Mouse (Mus musculus): ENCODE data around the gene Oas1f. TPM values are rescaled to one million over a fixed set of nuclear protein-coding genes. Genes with fewer than 3 reads are reported as not detected.
"Not testable (repeated sequence)": the region's sequence is repeated elsewhere in the genome, so short reads cannot be mapped to it uniquely, and the experiment has no call there.

Gene Oas1f
- polyA plus RNA-seq, 1 experiment from 2014 or later: not detected

GRCm38 (mm10) chr5:120865336-120865860 lies 18.2 kb downstream of the Oas1f start:
- TF ChIP-seq CTCF (IDR thresholded peaks at IDR 0.05; ENCODE audit: low read depth): peak; percentile 72
- no peak overlapping the region for H3K27ac ChIP-seq (ENCODE audit: low read depth, low read length)
- 69% methylated on average over 3 of the region's 3 CpGs for WGBS
- no peaks in the 10 kb centered on the region for H3K4me1 ChIP-seq (replicated peaks; ENCODE audit: control insufficient read depth, insufficient read depth, low read length)
- no peaks in the 10 kb centered on the region for H3K27me3 ChIP-seq (replicated peaks; ENCODE audit: control insufficient read depth, insufficient read depth, low read length)
- ATAC-seq: no peak
- H3K9me3 ChIP-seq (ENCODE audit: control insufficient read depth): no peaks in the 10 kb centered on the region
- H3K4me3 ChIP-seq (ENCODE audit: low read depth, low read length): no peak overlapping the region
- no peak overlapping the region for H3K4me2 ChIP-seq (replicated peaks; ENCODE audit: low read depth)
- H3K9ac ChIP-seq (ENCODE audit: low read depth, low read length): no peak overlapping the region
- H3K36me3 ChIP-seq (ENCODE audit: control insufficient read depth, insufficient read depth): no peaks in the 10 kb centered on the region

DNA sequence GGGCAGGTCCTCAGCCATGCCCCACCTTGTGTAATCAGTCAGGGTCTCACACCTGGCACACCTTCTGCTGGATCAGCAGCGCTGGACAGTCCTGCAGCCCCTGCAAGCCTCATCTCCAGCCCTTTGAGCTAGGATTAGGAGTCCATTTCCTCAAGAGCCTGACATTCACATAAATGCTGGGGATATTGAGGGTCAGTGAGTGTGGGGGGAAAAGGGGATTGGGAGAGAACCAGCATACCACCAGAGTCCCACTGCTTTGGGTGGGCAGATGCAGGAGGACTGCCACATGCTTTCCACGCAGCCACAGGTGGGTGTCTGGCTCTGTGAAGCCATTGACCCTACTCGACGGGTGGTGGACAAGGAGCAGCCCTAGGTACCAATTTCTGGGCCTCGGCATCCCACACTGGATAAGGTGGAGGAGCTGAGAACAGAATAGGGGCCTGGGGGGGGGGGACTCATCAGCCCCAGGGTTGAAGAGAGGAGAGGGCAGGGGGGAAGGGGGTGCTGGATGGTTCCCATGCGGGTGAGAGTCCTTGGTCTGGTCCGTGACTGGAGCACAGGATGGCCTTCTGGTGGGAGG lies 22.4 kb downstream of the Oas1f start:
- no peak overlapping the region for H3K4me2 ChIP-seq (replicated peaks; ENCODE audit: low read depth)
- WGBS: 83% methylated on average over 7 of the region's 7 CpGs
- no peaks in the 10 kb centered on the region for H3K27me3 ChIP-seq (replicated peaks; ENCODE audit: control insufficient read depth, insufficient read depth, low read length)
- TF ChIP-seq CTCF (IDR thresholded peaks at IDR 0.05; ENCODE audit: low read depth): no peak
- H3K36me3 ChIP-seq (ENCODE audit: control insufficient read depth, insufficient read depth): no peaks in the 10 kb centered on the region
- H3K9me3 ChIP-seq (ENCODE audit: control insufficient read depth): no peaks in the 10 kb centered on the region
- H3K4me3 ChIP-seq (ENCODE audit: low read depth, low read length): no peak overlapping the region
- H3K4me1 ChIP-seq (replicated peaks; ENCODE audit: control insufficient read depth, insufficient read depth, low read length): no peaks in the 10 kb centered on the region
- H3K9ac ChIP-seq (ENCODE audit: low read depth, low read length): no peak overlapping the region
- H3K27ac ChIP-seq (ENCODE audit: low read depth, low read length): no peak overlapping the region
- no peak for ATAC-seq

DNA sequence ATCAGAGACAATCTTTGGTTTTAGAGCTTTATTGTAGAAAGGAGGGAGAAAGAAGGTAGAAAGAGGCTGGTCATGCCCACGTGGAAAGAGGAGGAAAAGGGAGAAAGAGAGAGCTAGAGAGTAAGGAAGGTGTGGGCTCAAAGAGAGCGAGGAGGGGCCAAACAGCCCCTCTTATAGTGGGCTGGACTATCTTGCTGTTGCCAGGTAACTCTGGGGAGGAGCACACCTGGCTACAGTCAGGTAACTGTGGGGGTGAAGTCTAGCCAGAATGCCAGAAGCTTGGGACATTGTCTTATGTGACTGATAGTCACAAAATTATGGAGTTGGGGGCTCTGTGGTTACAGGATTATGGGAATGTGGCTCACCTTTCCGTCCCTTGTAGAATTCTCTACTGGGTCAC lies 22.9 kb downstream of the Oas1f start:
- 53% methylated on average over 3 of the region's 3 CpGs for WGBS
- Histone ChIP-seq H3K9ac (ENCODE audit: low read depth, low read length) (no peak overlapping the region), H3K27ac (ENCODE audit: low read depth, low read length) (no peak overlapping the region), H3K27me3 (replicated peaks; ENCODE audit: control insufficient read depth, insufficient read depth, low read length) (no peaks in the 10 kb centered on the region), H3K4me1 (replicated peaks; ENCODE audit: control insufficient read depth, insufficient read depth, low read length) (no peaks in the 10 kb centered on the region), H3K4me3 (ENCODE audit: low read depth, low read length) (no peak overlapping the region), H3K36me3 (ENCODE audit: control insufficient read depth, insufficient read depth) (no peaks in the 10 kb centered on the region), H3K9me3 (ENCODE audit: control insufficient read depth) (no peaks in the 10 kb centered on the region), H3K4me2 (replicated peaks; ENCODE audit: low read depth) (no peak overlapping the region)
- no peak for TF ChIP-seq CTCF (IDR thresholded peaks at IDR 0.05; ENCODE audit: low read depth)
- ATAC-seq: no peak

DNA sequence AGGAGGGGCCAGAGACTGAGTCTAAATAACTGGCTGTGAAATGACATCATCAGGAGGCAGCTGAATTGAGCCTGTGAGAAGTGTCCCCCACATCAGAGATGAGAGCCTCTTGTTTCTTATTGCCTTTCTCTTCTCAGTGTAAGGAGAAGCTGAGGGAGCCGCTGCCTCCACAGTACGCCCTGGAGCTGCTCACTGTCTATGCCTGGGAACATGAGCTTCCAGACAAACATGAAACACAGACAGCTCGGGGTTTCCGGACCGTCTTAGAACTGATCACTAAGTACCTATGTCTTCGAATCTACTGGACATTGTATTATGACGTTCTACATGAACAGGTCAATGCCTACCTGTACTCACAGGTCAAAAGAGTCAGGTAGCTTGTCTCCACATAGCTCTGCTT lies 23.6 kb downstream of the Oas1f start:
- no peak for ATAC-seq
- Histone ChIP-seq H3K9me3 (ENCODE audit: control insufficient read depth) (no peaks in the 10 kb centered on the region), H3K27me3 (replicated peaks; ENCODE audit: control insufficient read depth, insufficient read depth, low read length) (no peaks in the 10 kb centered on the region), H3K4me3 (ENCODE audit: low read depth, low read length) (no peak overlapping the region), H3K4me1 (replicated peaks; ENCODE audit: control insufficient read depth, insufficient read depth, low read length) (no peaks in the 10 kb centered on the region), H3K4me2 (replicated peaks; ENCODE audit: low read depth) (no peak overlapping the region), H3K9ac (ENCODE audit: low read depth, low read length) (no peak overlapping the region), H3K36me3 (ENCODE audit: control insufficient read depth, insufficient read depth) (no peaks in the 10 kb centered on the region), H3K27ac (ENCODE audit: low read depth, low read length) (no peak overlapping the region)
- 78% methylated on average over 7 of the region's 7 CpGs for WGBS
- no peak for TF ChIP-seq CTCF (IDR thresholded peaks at IDR 0.05; ENCODE audit: low read depth)

DNA sequence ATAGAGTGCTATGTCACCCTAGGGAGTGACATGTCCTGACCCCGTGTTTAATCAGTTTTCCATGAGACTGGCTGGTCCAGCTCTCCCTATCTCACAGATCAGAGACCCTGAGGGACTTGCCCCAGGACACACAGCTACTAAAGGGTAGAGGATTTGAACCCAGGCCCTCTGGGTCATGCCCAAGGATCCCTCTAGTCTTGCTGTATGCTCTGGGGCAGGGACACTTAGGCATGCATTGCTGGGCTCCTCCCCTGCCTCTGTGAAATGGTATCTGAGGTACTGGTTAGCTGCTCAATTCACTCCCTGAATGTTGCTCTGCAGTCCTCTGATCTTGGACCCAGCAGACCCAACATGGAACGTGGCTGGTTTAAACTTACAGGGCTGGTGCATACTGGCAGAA lies 24.3 kb downstream of the Oas1f start:
- Histone ChIP-seq H3K9ac (ENCODE audit: low read depth, low read length) (no peak overlapping the region), H3K36me3 (ENCODE audit: control insufficient read depth, insufficient read depth) (no peaks in the 10 kb centered on the region), H3K4me1 (replicated peaks; ENCODE audit: control insufficient read depth, insufficient read depth, low read length) (no peaks in the 10 kb centered on the region), H3K9me3 (ENCODE audit: control insufficient read depth) (no peaks in the 10 kb centered on the region), H3K4me3 (ENCODE audit: low read depth, low read length) (no peak overlapping the region), H3K27me3 (replicated peaks; ENCODE audit: control insufficient read depth, insufficient read depth, low read length) (no peaks in the 10 kb centered on the region), H3K4me2 (replicated peaks; ENCODE audit: low read depth) (no peak overlapping the region), H3K27ac (ENCODE audit: low read depth, low read length) (no peak overlapping the region)
- 43% methylated on average over 2 of the region's 2 CpGs for WGBS
- no peak for TF ChIP-seq CTCF (IDR thresholded peaks at IDR 0.05; ENCODE audit: low read depth)
- no peak for ATAC-seq

- not testable (repeated sequence) for H3K27me3 ChIP-seq (replicated peaks; ENCODE audit: control insufficient read depth, insufficient read depth, low read length); H3K36me3 ChIP-seq (ENCODE audit: control insufficient read depth, insufficient read depth); H3K4me3 ChIP-seq (ENCODE audit: low read depth, low read length); H3K9me3 ChIP-seq (ENCODE audit: control insufficient read depth); H3K9ac ChIP-seq (ENCODE audit: low read depth, low read length); ATAC-seq; H3K27ac ChIP-seq (ENCODE audit: low read depth, low read length); H3K4me1 ChIP-seq (replicated peaks; ENCODE audit: control insufficient read depth, insufficient read depth, low read length); H3K4me2 ChIP-seq (replicated peaks; ENCODE audit: low read depth)
- WGBS: 59% methylated on average over 2 of the region's 3 CpGs
Observed at GRCm38 (mm10) chr5:120876839-120877238, 29.7 kb downstream of the Oas1f start.

GRCm38 (mm10) chr5:120877407-120877806 lies 30.2 kb downstream of the Oas1f start:
- H3K4me3 ChIP-seq (ENCODE audit: low read depth, low read length); H3K9me3 ChIP-seq (ENCODE audit: control insufficient read depth); ATAC-seq; H3K4me1 ChIP-seq (replicated peaks; ENCODE audit: control insufficient read depth, insufficient read depth, low read length); H3K4me2 ChIP-seq (replicated peaks; ENCODE audit: low read depth); H3K9ac ChIP-seq (ENCODE audit: low read depth, low read length); H3K27me3 ChIP-seq (replicated peaks; ENCODE audit: control insufficient read depth, insufficient read depth, low read length); H3K36me3 ChIP-seq (ENCODE audit: control insufficient read depth, insufficient read depth); H3K27ac ChIP-seq (ENCODE audit: low read depth, low read length): not testable (repeated sequence)
- WGBS: 72% methylated on average over 2 of the region's 2 CpGs

DNA sequence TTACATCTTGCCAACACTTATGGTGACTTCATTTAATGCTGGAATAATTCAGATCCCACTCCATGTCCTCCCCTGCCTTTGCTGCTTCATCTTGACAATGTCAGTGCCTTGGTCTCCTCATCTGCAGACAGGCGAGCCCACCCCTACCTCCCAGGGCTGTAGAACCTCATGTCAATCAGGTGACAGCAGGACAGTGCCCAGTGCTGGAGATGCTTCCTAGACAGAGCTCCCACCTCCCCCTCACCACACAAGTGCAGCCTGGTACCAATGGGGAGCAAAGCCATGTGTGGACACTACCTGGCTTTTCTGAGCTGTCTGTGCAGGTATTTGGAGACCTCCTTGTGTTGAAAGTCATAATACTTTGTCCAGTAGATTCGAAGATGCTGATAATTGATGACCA lies 31.6 kb downstream of the Oas1f start:
- not testable (repeated sequence) for H3K4me2 ChIP-seq (replicated peaks; ENCODE audit: low read depth); H3K27ac ChIP-seq (ENCODE audit: low read depth, low read length); H3K4me3 ChIP-seq (ENCODE audit: low read depth, low read length); H3K9me3 ChIP-seq (ENCODE audit: control insufficient read depth); H3K4me1 ChIP-seq (replicated peaks; ENCODE audit: control insufficient read depth, insufficient read depth, low read length); ATAC-seq; H3K36me3 ChIP-seq (ENCODE audit: control insufficient read depth, insufficient read depth); H3K27me3 ChIP-seq (replicated peaks; ENCODE audit: control insufficient read depth, insufficient read depth, low read length); H3K9ac ChIP-seq (ENCODE audit: low read depth, low read length)
- 62% methylated on average over 2 of the region's 2 CpGs for WGBS

GRCm38 (mm10) chr5:120881681-120882080 lies 34.5 kb downstream of the Oas1f start:
- not testable (repeated sequence) for H3K4me3 ChIP-seq (ENCODE audit: low read depth, low read length); ATAC-seq; H3K9me3 ChIP-seq (ENCODE audit: control insufficient read depth); H3K4me2 ChIP-seq (replicated peaks; ENCODE audit: low read depth); H3K4me1 ChIP-seq (replicated peaks; ENCODE audit: control insufficient read depth, insufficient read depth, low read length); H3K36me3 ChIP-seq (ENCODE audit: control insufficient read depth, insufficient read depth); H3K9ac ChIP-seq (ENCODE audit: low read depth, low read length); H3K27ac ChIP-seq (ENCODE audit: low read depth, low read length); H3K27me3 ChIP-seq (replicated peaks; ENCODE audit: control insufficient read depth, insufficient read depth, low read length)
- 94% methylated on average over 6 of the region's 6 CpGs for WGBS
